Mouse (Mus musculus): Measurements from ENCODE around the gene Tor1aip1. TPM values are rescaled to one million over a fixed set of nuclear protein-coding genes. Genes with fewer than 3 reads are reported as not detected.
A peak's percentile ranks its signal among the peaks of the same experiment; 100 is the strongest.

The Tor1aip1 gene
- total RNA-seq, 2 experiments from 2014 or later: 74.1 to 76.2 TPM

- no peak for DNase-seq
These were observed 2.4 kb downstream of the Tor1aip1 start for GRCm38 (mm10) chr1:156033921-156034320.

GRCm38 (mm10) chr1:156028340-156028975, 7.8 kb downstream of the Tor1aip1 start:
- DNase-seq: no peak

DNA sequence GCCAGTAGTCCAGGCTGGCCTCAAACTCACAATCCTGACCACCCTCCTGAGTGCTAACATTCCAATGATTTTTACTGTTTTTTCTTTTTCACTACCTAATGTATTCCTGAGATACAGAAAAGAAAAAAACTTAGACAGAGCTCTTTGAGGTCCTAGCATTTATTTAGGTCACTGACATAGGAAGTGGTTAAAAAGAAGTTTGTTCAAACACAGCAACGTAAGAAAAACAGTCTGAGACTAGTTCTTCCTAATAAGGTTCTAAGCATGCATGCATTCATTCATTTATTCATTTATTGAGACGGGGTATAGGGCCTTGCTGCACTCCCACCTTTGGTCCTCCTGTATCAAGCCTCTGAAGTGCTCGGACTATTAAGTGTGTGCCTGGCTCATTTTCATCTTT, 8.4 kb downstream of the Tor1aip1 start:
- no peak for DNase-seq

DNA sequence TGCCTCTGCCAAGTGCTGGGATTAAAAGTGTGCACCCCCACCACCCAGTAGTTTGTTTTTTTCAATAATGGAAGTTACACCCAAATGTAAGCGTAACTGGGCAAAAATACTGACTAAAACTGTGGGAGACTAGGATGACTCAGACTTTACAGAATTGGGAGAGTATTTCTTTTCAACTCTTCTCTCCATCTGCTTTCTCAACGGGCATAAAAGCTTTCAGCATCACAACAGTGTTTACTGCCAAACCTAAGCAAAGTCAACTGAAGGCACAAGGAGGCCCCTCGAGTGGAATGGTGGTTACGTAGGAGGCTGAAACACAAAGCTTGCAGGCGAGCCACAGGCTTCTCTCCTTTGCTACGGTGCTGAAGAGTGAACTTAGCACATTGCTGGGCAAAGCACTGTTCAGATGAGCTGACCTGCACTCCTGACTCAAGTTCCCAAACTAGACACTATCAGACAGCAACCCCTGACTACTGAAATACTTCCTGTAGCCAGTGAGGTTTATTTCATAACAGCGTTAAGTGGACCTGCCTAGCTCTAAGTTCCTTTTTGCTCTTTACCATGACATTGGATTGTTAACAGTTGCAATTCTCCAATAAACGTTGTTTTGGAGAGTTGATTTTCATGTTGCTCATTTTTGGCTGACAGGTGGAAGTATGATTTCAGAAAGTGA, 11.3 kb downstream of the Tor1aip1 start:
- no peak for DNase-seq

- no peak for DNase-seq
These were observed 15.9 kb downstream of the Tor1aip1 start for GRCm38 (mm10) chr1:156020402-156020801.

DNA sequence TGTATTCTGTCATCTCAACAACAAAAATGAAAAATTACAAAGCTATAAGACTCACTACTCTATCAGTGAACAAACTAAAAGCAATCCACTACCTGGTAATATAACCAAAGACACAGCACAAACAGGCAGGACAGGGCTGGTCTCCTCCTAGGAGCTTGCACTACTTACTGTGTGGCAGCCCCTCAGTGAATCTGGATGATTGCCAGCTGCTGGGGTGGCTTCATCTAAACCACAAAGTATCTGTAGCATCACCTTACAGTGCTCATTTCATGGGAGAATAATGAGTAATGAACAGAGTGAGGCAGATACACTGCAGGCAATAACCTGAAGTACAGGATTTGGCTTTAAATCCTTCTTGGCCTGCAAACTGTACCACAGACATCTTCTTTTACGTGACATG, 16.5 kb downstream of the Tor1aip1 start:
- no peak for DNase-seq

GRCm38 (mm10) chr1:156009003-156009402, 27.3 kb downstream of the Tor1aip1 start:
- DNase-seq: no peak

GRCm38 (mm10) chr1:156005906-156006305, 30.4 kb downstream of the Tor1aip1 start:
- DNase-seq: no peak

GRCm38 (mm10) chr1:156003201-156003935, 32.9 kb downstream of the Tor1aip1 start:
- DNase-seq: peak; percentile 14

- no peak for DNase-seq
These were observed 33.9 kb downstream of the Tor1aip1 start for GRCm38 (mm10) chr1:156002366-156002765.

- no peak for DNase-seq
These were observed 40.7 kb downstream of the Tor1aip1 start for GRCm38 (mm10) chr1:155995612-155996011.

GRCm38 (mm10) chr1:155994524-155994923, 41.8 kb downstream of the Tor1aip1 start:
- DNase-seq: no peak

DNA sequence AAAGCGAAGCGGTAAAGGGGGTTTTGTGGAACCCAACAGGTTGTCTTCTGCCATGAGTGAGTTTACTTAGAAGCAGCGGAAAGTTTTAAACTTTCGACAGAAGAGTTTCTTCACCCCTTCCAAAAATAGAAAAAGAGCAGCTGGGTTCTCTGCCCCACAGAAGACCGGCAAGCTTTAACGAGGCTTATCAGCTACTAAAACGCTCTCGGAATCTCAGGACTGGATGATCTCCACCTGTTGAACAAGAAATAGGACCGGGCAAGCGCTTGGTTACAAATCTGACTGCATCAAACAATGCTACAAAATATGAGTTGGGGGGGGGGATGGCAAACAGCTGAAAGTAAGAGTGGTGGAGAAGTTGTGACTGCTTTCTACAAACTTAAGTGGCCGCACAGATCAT, 45.9 kb downstream of the Tor1aip1 start:
- no peak for DNase-seq

DNA sequence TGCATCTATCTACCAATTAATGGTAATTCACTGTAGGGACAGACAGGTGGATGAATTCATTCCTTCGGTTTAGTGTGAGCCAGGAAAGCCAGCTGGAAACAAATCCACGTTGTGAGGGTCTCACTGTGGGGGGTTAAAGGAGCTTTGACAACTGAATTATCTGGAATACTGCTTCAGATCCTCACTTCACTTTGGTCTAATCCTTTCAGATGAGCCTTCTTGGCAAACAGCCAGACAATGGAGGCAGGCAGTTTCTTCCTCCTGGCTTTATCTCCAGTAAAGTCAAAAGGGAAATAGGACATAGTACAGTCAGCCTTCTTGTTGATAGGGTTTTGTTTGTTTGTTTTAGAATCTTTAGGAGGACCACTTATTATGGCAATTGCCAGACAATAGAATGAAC, 46.9 kb downstream of the Tor1aip1 start:
- DNase-seq: no peak

GRCm38 (mm10) chr1:155987625-155988024, 48.7 kb downstream of the Tor1aip1 start:
- DNase-seq: no peak

DNA sequence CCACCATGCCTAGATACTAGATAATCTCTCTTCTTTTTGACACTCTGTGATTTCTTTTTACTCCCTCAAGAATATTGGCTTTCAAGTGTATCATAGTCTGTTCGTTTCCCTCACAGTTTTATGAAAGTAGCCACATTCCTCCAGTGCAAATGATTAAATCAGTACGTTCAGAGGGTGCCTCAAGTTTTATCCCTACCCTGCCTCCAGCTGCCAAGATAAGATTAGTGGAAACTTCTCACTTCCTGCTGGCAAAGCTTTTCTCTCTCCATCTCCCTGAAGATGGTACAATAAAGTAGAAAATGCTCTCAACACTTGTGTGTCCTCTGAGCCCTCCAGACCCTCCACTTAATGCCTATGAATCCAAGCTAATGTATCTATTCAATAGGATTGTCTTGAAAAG, 61.3 kb downstream of the Tor1aip1 start:
- no peak for DNase-seq

DNA sequence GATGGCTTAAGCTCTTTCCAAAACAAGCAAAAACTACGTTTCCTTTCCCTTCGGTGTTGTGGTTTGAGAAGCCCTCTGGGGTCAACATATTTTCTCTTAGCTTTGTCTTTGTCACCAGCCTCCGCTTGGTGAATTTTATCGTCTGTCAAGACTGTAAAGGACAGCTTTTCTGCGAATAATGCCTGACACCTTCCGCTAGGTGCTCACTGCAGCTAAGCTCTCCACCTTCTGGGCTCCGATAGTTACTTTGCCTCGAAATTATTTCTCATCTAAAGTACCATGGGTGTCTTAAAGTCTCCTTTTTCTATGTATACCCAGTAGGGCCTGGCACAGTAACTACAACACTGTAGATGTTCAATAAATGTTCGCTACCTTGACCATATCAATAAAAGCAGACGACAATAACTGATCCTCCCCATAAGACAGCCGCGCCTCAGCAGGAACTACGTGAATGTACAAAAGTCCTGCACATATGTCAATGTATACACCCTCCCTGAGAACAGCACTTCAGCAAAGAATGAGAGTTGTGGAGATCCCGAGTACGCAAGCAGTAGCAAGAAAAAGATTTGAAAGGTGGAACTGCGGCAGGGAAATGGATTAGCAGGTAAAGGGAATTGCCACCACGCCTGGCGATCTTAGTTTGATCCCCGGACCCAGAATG, 62.4 kb downstream of the Tor1aip1 start:
- DNase-seq: no peak

DNA sequence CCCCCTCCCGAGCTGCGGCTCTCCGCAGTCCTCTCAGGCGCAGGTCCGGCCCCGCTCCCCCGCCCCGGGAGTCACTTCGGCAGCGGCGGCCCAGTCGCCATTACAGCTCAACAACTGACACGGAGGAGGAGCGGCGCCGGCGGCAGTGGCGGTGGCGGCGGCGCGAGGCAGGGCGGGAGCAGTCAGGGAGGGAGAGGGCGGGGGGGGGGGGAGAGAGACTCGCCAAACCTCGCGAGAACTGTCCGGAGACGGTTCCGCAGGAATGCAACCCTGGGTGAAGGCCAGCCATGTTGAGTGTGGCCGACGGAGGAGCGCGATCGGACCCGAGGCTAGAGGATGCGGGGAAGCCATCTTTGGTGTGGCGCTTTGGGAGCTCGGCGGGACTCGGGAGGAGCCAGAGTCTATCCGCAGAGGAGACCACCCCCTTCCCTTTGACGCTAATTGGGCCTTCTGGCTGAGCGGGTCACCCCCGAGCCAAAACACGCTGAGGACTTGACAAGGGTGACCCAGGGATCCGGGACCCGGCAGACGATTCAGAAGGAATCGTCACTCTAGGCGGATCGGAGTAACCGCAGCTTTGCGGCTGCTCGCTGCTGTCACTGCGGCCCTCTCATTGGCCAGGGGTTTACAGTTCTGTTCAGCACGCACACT, 63.1 kb downstream of the Tor1aip1 start, which contains the start of gene Cep350:
Cep350 (minus strand) TSS at position 188 of the 651 bp plus-strand sequence.
- peak; percentile 98 for DNase-seq

- no peak for DNase-seq
These were observed 63.9 kb downstream of the Tor1aip1 start for GRCm38 (mm10) chr1:155972146-155973067.

All from gastrocnemius, postnatal 10 days (tissue).